Mouse (Mus musculus) ES-CJ7 (cell line): Measurements from ENCODE around the gene Slc34a3.
"Not testable (repeated sequence)": the region's sequence is repeated elsewhere in the genome, so short reads cannot be mapped to it uniquely, and the experiment has no call there.

Experiments used
- DNase-seq: peaks from one replicate; pipeline ENCODE4 v3.0.0; 2011; ENCODE audit warnings: low read depth, low spot score

Slc34a3 gene

DNA sequence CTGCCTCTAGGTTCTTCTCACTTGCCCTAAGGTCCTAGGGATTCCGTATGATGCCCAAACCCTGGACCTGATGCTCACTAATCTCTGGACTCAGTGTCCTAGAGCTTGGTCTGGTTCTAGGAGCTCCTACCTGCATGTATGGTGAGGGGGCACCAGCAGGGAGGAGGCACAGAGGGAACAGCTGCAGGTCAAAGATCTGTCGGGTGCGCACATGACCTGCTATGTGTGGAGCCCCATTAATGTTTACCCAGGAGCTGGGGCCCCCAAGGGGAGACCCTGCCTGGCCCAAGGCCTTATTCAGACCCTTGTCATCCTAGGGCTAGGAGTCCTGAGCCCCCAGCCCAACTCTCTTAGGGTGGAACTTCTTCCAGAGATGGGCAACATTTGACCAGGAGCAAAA is at the start of gene Slc34a3:
TSS of gene Slc34a3 (minus strand) at position 315 of the 400 bp plus-strand sequence.
- no peak for DNase-seq

DNA sequence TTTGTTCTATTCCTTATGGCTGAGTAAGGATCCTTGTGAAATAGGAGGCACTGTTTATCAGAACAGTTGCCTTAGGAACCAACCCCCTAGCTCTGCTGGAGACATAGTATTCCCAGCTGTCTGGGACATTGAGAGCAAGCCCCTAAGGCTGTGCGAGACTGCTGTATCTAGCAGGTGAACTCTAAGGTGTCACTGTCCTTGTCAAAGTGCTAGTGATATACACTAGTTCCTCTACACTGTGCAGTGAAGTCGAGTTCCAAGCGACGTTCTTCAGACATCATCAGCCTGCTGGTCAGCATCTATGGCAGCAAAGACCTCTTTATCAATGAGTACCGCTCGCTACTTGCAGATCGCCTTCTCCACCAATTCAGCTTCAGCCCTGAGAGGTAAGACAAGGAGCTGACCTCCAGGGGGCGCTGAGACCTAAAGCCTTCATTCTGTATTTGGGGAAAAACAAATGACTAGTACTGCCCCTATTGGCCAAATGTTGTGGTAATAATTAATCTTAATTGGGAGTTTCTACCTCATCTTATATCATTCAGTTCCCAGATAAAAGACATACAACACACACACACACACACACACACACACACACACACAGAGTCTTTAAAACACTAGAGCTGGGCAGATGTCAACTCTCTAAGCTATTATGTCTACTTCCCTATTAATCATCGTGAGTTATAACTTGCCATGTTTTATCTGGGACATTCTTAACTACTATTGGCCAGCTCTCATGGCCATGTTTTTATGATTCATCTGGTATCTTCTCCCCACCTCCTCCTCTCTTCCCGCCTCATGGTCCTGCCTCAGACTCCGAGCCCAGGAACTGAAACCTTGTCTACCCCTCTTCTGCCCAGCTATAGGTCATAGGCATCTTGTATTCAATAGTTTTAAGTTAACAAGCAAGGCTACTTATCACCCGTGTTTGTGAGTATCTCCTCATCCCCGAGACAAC is 45.0 kb upstream of the Slc34a3 start:
- DNase-seq, result peak; percentile 93

DNA sequence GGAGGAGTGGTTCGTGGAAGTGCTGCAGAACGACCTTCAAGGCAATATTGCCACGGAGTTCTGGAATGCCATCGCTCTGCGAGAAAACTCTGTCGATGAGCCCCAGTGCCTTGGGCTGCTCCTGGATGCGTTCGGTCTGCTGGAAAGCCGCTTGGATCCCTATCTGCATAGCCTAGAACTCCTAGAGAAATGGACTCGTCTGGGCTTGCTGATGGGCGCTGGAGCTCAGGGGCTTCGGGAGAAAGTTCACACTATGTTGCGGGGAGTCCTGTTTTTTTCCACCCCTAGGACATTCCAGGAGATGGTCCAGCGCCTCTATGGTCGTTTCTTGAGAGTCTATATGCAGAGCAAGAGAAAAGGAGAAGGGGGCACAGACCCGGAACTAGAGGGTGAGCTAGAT is 38.8 kb upstream of the Slc34a3 start:
- no peak for DNase-seq

DNA sequence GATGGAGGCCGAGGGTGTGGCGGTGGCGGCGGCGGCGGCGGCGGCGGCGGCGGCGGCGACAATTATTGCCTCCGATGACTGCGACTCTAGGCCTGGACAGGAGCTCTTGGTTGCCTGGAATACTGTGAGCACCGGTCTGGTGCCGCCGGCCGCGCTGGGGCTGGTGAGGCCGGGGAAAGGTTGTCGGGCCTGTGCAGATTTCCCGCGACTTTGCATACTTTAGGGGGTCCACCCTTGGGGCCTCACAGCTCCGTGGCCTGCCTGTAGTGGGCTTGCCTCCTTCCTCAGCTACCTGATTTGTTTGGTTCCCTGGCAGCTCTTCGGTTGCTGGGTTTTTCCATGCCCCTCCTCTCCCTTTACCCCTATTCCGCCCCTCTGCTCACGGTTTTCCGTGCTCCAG is 38.4 kb upstream of the Slc34a3 start:
- DNase-seq, result no peak

DNA sequence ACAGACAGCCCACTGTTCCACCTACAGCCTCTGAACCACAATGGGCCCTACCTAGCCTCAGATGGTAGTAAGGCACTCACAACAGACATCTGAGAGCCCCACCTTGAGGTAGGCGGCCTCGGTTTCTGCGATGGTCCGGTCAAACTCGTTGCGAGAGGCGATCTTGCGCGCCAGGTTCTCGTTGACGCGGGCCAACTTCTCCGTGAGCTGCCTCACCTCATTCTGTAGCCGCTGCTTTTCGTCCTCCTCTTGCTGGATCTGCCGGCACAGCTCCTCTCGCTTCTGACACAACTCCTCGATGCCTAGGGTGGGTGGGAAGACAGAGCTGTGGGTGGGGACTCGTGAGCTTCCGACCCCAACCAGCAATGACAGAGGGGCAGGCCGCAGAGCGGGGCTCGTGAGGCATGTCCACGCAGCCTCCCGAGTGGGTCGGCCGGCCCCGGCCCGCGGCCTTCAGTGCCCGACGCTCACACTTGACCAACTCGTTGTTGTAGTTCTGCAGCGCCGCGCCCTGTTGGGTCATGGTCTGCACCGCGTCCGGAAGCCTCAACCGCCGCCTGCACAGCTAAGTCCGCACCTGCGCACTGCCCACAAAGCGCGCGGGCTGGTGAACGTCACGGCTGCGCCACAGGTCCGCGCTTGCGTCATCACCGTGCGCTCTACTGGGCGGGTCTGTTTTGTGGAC is 37.8 kb upstream of the Slc34a3 start, which contains the start of the genes Ssna1 and Anapc2:
TSS of gene Ssna1 (minus strand) at position 612 of the 685 bp plus-strand sequence.
TSS of gene Anapc2 (plus strand) at position 652 of the 685 bp plus-strand sequence.
- DNase-seq, result peak; percentile 98

DNA sequence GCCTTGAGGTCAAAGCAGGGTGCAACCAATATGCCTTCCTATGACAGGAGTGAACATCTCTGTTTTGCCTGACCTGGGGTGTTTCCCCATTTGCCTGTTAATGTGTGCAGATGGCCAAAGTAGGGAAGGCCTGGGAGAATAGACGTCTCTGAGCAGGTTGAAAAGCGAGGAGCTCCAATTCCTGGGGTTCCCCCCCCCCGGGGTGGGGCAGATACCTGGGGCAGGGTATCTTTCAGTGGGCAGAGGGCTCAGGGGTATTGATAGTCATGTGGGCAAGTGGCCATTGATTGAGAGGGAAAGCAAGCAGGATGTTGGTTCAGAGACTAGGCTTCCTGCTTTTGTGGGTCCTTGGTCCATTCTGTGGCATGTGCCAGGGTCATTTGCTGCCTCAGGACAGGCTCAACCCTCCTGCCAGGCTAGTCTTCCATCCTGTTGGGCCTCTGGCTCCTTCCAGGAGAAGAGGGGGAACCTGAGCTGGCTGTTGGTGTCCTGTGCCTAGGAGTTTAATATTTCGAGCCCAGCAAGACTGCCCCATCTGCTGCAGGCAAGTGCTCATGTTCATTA is 33.7 kb upstream of the Slc34a3 start:
- no peak for DNase-seq

DNA sequence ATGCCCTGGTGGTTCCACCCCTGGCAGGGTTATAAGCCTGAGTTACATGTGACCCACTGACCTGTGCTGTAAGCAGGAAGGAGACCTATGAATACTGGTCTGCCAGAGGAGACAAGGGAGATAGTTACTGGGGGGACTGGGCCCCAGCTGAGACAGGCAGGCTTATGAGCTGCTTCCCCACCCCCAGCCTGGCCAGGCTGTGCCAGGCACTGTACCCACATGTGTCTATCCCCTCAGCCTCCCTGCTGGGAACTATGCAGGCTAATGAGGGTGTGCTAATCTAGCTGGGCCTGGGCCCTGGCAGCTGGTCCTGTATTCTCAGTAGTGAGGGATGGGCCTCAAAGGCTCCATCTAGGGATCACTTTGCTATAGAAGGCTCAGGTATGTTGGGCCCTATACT is 33.1 kb upstream of the Slc34a3 start:
- no peak for DNase-seq

DNA sequence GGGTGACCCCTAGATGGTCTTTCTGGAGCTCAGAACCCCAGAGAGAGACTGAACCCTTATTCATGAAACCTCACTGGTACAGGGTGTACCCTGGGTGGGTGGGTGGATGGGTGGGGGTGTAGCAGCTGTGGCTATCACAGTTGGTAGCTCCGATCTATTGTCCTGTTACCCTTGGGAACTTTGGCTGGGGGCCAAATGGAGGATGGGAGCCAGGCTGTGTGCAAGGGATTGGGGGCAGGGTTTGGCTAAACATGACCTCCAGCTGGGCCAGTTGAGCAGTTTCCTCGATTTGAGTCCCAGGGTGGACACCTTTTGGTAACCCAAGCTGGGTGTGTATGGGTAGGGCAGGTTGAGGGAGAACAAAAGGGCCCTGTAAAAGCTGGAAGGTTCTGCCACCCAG is 32.6 kb upstream of the Slc34a3 start:
- DNase-seq, result peak; percentile 61

DNA sequence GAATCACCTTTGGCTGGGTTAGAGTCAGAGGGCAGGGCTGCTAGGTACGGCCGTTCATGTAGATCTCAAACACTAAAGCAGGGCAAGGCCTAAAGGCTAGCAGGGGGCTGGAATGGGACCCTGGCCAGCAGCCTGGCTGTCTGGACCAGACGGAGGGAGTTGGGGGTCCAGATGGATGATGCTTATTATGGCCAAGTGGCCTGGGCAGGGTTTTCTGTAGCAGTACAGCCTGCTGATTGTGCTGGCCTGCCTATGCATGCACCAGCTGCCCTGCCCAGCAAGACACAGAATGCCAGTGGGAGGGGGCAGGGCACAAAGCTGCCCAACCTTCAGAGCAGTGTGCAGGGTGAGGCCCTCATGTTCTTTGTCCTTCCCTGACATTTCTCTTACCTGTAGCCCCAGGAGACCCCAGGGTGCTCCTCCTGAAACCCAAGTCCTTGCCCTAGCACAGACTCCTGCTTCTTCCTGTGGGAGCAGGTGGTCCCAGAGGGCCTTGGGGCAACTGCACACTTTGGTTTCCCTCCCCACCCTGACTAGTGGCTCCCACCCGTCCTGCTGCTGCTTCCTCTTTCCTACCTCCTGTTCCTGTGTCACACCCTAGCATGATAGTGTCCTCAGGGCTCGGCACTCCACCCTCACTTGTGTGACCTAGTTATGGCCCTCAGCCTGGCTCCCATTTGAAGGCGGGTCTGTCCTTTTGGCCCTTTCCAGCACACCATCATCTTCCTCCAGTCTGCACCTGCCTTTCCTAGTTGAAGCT is 31.9 kb upstream of the Slc34a3 start:
- peak; percentile 54 for DNase-seq

DNA sequence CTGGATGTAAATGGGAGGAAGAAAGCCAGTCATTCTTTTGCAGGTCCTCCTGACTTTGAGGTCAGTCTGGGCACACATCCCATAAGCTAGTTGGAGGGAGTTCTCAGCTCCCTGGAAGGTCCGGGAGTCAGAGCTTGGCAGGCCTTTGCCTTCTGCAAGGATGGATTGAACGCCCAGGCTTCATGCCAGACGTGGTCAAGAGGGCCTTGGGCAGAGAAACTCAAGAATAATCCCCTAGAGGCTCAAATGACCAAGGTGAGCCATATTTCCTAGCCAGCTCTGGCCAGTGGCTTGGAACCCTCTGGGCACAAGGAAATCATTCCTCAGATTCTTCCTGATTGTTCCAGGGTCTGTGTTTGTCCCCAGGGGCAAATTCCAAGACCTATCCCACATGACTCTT is 30.7 kb upstream of the Slc34a3 start:
- no peak for DNase-seq

DNA sequence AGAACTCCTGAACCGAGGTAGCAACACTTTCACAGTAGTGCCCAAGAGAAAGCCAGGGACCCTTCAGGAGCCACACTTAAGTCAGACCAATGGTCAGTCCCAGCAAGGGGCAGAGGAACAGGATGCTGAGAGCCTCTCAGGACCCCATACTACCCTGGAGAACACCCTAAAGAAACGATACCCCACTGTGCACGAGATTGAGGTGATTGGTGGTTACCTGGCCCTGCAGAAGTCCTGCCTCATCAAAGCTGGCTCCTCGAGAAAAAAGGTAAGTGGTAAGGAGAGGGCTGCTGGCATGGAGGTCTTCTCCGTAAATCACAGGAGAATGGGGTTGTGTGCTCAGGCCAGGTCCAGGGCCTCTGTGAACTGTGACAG is 30.1 kb upstream of the Slc34a3 start:
- no peak for DNase-seq

DNA sequence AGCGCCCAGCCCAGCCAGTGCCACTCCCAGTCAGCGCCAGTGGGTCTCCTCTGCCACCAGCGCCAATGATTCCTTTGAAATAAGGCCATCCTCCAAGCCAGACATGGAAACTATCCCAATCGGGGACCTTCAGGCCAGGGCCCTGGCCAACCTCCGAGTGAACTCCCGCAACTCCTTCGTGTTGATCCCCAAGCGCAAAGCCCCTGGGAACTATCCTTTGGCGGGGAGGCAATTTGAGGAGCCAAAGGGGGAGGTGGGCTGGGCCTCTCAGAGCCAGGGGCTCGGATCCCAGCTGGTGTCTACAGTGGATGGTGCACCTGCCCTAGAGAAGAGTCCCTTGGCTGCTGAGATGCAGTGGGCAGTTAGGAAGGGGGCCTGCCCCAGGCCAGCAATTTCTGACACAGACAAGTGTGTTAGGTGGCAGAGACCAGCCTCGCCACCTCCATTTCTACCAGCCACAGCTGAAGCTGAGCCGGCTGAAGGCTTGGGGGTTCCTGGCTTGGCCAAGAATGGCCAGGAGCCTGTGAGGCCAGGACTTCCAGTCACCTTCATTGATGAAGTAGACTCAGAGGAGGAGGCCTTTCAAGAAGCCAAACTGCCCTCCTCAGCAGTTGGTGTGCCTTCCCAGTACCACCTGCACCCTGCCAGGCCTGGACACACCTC is 29.6 kb upstream of the Slc34a3 start:
- DNase-seq, result no peak

DNA sequence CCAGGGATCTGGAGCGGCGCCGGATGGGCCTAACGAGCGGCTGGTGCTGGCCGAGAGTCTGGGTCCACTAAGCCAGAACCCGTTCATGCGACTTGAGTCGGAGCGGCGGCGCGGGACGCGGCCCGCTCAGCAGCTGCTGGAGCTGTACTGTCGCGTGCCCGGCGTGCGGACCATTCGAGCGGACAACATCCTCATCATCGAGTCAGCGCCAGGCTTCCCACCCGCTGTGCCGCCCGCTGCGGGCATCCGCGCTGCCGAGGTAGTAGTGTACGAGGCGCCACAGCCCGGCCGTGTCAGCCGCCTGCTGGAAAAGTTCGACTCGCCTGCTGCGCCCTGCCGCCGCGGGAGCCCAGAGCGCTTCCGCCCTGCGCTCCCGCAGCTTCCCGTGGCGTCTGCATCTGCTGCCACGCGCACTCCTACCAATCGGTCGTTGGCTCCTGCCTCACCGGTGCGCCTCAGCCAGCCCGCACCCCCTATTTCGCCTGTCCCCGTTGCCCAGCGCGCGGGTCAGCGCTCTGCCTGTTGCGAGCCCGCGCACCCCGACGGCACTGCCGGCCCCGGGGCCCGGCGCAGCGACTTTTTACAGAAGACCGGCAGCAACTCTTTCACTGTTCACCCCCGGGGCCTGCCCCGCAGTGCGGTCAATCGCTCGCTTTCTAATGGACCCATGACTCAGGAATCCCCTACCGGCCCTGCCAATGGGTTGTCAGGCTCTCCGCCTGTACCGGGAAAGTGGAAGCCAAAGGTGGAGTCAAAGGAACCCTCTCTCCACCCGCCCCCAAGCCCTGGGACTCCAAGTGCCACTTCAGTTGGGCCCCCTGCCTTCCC is 28.8 kb upstream of the Slc34a3 start:
- peak; percentile 55 for DNase-seq

DNA sequence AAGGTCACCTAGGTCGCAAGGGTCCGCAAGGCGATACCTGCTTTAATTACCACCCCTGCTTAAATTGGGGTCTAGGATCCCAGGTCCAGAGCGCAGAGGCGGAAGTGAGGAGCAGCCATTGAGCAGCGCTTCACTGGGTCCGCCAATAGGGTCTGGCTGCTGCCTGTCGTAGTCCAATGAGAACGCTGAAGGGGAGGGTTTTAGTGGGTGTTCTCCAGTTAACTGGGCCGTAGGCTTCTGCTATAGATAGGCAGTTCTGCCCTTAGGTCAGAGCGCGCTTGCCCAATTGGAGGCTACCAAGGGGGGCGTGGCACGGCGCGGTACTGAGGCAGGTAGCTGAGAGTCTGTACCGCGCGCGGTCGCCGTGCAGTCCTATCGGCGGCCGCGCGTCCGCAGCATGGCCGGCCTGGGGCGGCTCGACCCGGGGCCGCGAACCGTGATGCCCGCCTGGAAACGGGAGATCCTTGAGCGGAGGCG is 28.2 kb upstream of the Slc34a3 start, which contains the start of gene Tprn:
TSS of gene Tprn (plus strand) at position 328 of the 477 bp plus-strand sequence.
- DNase-seq, result peak; percentile 99

DNA sequence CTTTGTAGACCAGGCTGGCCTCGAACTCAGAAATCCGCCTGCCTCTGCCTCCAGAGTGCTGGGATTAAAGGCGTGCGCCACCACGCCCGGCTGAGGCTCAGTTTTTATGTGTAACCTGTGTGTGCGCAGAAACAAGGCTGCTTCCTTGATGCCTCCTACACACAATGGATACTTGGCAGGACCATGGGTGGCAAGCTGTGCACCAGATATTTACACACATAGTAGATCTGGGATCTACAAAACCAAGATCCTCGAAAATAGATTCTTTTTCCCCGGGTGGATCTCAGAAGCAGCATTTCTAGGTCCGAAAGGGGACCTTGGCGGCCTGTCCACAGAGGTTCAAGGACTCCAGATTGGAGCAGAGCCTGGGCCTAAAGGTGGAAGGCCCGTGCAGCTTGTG is 27.7 kb upstream of the Slc34a3 start:
- peak; percentile 45 for DNase-seq

DNA sequence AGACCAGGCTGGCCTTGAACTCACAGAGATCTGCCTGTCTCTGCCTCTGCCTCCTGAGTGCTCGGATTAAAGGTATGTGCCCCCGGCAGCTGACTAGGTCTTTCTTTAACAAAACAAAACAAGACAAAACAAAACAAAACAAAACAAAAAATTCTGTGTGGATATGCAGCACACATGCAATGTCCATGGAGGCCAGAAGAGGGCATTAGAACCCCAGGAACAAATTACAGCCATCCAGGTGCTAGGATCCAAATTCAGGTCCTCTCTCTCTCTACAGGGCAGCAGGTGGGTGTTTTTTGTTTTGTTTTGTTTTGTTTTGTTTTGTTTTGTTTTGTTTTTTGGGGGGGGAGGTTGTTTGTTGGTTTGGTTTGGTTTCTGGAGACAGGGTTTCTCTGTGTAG is 24.7 kb upstream of the Slc34a3 start:
- peak; percentile 67 for DNase-seq

DNA sequence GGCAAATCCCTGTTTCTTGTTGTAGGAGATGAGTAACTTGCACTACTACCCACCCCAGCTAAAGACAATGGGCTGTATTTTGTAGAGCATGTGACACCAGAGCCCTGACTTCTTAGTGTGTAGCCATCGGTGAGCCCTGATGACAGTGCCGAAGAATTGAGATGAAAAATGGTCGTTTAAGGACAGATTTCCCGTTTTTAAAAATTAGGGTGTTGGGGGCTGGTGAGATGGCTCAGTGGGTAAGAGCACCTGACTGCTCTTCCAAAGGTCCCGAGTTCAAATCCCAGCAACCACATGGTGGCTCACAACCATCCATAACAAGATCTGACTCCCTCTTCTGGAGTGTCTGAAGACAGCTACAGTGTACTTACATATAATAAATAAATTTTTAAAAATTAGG is 23.1 kb upstream of the Slc34a3 start:
- not testable (repeated sequence) for DNase-seq

DNA sequence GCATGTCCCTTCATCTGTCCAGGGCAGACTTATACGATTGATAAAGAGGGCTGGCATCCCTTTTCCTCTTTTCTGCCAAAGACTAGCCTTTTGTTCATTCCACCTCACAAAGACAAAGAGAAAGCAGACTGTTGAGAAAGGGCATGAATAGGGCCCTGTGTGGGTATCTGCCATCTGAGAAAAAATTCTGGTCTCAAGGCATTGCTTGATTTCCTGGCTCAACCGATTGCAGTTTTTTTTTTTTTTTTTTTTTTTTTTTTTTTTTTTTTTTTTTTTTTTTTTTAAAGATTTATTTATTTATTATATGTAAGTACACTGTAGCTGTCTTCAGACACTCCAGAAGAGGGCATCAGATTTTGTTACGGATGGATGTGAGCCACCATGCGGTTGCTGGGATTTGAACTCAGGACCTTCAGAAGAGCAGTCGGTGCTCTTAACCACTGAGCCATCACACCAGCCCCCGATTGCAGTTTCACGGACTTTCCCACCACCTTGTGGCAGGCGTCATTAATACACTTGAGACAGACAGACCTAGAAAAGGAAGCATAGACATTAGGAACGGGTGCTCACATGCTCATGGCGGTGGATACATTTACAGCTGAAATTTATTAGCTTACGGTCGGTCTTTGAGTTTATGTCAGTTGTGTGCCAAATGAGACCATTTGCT is 22.4 kb upstream of the Slc34a3 start:
- peak; percentile 84 for DNase-seq

DNA sequence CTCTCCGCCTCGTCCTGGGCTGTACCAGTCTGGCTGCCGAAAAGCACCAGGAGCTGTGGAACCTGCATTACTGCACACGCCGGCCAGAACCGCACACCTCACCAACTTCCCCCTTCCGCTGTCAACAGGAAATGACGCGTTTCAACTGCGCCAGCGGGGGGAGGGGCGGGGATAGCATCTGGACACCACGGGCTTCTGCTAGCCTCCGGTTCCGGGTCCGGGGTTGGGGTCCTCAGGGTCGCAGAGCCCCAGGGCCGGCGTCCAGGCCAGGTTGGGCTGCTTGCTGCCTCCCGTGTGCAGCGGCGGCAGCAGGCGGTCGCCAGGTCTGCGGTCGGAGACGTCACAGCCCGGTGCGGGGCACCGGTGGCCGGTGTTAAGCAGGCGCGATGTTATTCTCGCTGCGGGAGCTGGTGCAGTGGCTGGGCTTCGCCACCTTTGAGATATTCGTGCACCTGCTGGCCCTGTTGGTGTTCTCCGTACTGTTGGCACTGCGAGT is 21.2 kb upstream of the Slc34a3 start, which contains the start of gene Tmem203:
TSS of gene Tmem203 (plus strand) at position 156 of the 496 bp plus-strand sequence.
- DNase-seq, result peak; percentile 91
